Mouse (Mus musculus) brain, embryonic 18.5 days (tissue): Measurements from ENCODE around the gene Shisa5.

Source experiments
- DNase-seq: peaks from one replicate; pipeline ENCODE4 v3.0.0-alpha.2; 2012; ENCODE audit warnings: low read depth, low spot score

The Shisa5 gene

DNA sequence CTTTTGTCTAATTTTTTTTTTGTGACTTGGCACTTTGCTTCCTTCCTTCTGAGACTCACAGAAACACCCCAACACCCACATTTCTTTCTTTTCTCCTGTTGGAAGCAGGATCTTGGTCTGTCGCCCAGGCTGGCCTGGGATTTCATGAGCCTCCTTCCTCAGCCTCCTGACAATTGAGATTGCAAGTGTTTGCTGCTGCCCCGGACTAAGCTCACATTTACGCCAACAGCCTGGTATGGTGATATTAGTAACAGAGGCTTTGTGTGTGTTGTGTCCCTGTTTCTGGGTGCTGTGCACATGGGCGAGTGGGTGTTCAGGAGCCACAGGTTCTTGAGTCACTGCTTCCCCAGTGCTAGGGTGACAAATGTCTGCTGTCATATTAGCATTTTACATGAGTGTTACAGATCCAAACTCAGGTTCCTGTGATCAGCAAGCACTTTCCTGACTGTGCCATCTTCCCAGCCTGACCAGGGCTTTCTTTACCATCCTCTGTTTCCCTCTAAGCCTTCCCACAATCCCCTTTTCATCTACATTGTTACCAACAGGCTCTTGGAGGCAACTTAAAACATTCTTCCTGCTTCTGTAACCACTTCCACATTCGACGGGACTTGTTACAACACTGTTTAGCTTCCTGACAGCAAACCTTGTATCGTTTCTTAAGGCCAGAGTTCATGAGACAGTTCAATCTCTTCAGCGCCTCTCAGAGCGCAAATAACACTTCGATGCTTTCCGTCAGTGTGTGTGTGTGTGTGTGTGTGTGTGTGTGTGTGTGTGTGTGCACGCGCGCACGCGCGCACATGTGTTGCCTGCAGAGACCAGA, 15.3 kb upstream of the Shisa5 start:
- no peak for DNase-seq

GRCm38 (mm10) chr9:109027521-109027920, 10.8 kb upstream of the Shisa5 start:
- no peak for DNase-seq

- no peak for DNase-seq
These were observed 9.9 kb upstream of the Shisa5 start for GRCm38 (mm10) chr9:109028421-109028820.

DNA sequence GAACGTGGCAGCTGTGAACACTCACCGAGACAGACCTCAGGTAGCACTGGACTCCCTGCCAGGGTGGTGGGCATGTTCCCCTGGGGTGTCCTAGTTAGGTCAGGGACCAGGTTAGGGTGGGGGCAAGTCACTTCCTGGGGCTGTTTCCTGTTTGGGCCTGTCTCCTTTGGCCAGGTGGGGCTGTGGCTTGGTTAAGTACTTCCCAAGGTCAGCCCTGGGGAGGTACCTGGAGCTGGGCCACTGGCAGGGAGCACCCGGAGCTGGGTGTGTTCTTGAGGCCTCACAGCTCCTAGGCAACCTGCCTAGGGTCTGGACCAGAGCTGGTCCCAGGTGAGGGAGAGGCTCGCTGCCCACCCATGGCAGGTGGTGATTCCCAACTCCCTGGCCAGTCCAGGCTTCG, 9.4 kb upstream of the Shisa5 start:
- no peak for DNase-seq

GRCm38 (mm10) chr9:109030312-109030711, 8.1 kb upstream of the Shisa5 start:
- DNase-seq = no peak

- DNase-seq = no peak
These were observed 7.4 kb upstream of the Shisa5 start for GRCm38 (mm10) chr9:109031001-109031400.

- no peak for DNase-seq
These were observed 6.7 kb upstream of the Shisa5 start for GRCm38 (mm10) chr9:109031686-109032085.

DNA sequence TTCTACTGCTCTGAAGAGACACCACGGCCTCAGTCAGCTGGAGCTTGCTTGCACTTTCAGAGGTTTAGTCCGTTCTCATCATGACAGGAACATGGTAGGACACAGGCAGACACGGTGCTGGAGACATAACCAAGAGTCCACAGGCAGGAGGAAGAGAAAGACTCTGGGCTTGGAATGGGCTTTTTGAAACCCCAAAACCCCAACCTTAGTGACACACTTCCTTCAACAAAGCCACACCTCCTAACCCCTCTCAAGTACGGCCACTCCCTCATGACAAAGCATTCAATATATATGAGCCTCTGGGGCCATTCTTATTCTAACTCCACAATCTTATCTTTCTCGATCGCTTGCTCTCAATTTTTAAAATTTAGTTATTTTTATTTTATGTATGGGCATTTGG, 5.9 kb upstream of the Shisa5 start:
- DNase-seq = no peak

- no peak for DNase-seq
These were observed 568 bp downstream of the Shisa5 start for GRCm38 (mm10) chr9:109038901-109039364.

DNA sequence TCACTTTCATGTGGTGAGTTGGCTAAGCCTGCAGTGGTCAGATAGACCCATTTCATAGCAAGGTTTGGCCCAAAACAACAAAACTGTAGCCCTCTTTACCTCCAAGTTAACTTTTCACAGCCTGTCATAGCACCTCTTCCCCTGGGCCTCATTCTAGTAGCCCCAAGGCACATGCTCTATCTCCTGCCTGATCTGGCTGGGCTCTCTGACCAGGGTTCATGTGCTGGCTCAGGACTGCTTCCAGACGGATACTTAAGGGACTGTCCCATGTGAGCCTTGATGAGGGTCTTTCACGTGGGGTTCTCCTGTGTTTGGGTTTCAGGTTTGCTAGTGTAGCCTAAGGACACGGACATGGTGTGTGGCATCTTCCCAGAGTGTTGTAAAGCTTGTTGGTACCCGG, 1.3 kb downstream of the Shisa5 start:
- no peak for DNase-seq

GRCm38 (mm10) chr9:109040216-109040615, 1.9 kb downstream of the Shisa5 start:
- DNase-seq = no peak

DNA sequence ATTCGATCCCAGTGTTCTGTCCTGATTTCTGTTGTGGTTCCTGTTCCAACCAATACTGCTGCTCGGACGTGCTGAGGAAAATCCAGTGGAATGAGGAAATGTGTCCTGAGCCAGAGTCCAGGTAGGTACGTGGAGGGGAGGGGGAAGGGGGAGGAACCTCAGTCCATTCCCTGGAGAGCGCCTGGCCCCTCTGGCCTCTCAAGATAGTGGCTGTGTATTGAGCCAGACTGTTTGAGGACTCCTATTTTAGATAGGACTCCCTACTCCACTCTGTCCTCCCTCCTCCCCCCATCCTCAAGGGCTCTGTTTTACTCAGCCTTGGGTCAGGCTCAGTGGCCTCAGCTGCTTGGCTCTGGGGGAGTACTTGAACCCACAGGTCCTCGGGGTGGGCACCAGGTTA, 2.5 kb downstream of the Shisa5 start:
- DNase-seq = no peak

DNA sequence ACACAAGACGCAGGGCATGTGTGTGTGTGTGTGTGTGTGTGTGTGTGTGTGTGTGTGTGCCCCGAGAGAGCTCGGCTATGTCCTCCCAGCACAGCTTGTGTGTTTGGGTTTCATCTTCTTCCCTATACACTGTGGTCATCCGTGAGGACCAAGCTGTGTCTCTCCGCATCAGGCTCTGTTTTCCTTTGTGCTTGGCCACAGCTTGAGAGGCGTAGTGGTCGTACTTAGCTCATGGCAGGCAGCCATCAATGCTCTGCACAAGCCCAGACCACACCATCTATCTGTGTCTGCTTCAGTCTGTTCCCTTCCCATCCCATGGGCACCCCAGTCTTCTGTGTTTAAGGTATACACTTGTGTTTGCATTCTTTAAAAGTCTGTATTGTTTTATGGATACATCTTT, 3.0 kb downstream of the Shisa5 start:
- DNase-seq = no peak

DNA sequence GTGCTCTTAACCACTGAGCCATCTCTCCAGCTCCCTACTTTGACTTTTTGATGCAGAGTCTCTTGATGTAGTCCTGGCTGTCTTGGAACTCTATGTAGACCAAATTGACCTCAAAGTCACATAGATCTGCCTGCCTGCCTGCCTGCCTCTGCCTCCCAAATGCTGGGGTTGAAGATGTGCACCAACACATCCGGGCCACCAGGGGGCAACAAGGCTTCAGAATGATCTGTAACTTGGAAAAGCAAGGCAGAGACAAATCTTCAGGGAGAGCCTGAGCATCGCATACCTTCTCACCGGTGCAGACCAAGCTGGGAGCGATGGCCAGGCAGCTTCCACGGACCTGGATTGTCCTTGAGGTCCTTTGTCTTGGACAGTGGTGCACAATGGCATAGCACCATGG, 7.9 kb downstream of the Shisa5 start:
- DNase-seq = no peak

GRCm38 (mm10) chr9:109049316-109049715, 11.0 kb downstream of the Shisa5 start:
- no peak for DNase-seq

DNA sequence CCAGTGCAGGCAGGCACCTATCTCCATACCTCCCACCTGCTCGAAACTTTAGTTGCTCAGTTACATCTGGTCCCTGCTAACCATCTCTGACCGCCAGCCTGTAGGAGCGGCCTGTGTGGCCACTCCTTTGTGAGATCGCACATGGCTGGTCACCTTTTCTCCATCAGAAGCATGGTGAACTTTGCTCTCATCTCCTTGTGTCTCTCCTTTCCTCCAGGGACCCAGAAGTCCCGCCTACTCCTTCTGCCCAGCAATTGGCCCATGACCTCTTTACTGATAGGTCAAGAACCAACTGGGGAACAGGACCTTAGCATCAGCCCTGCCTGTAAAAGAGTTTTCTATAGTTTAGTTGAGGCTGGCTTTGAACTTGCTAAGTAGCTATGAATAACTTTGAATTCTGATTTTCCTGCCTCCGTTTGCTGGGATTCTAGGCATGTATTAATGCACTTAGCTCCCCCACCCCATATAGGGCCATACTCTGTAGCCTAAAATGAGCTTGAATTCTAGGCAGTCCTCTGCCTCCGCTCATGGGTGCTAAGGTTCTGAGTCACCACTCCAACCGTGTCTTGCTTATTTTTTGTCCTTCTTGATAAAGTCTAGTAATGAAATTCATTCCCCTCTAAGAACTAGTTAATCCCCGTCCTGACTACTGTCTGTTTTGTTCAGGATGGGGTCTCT, 11.8 kb downstream of the Shisa5 start:
- no peak for DNase-seq

DNA sequence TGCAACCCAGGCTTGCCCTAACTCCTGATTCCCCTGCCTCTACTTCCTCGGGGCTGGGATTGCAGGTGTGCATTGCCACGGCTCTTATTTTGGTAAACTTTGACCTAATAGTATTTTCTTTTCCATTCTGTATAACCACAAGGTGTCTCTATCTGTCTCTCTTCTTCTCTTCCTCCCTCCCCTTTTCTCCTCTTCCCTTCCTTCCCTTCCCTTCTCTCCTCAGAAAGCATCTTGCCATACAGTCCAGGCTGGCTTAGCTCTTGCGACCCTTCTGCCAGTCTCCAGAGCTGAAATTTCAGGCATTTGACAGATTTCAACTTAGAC, 12.3 kb downstream of the Shisa5 start:
- DNase-seq = no peak

GRCm38 (mm10) chr9:109051011-109051501, 12.7 kb downstream of the Shisa5 start:
- DNase-seq = no peak

GRCm38 (mm10) chr9:109051651-109052489, 13.5 kb downstream of the Shisa5 start:
- no peak for DNase-seq

DNA sequence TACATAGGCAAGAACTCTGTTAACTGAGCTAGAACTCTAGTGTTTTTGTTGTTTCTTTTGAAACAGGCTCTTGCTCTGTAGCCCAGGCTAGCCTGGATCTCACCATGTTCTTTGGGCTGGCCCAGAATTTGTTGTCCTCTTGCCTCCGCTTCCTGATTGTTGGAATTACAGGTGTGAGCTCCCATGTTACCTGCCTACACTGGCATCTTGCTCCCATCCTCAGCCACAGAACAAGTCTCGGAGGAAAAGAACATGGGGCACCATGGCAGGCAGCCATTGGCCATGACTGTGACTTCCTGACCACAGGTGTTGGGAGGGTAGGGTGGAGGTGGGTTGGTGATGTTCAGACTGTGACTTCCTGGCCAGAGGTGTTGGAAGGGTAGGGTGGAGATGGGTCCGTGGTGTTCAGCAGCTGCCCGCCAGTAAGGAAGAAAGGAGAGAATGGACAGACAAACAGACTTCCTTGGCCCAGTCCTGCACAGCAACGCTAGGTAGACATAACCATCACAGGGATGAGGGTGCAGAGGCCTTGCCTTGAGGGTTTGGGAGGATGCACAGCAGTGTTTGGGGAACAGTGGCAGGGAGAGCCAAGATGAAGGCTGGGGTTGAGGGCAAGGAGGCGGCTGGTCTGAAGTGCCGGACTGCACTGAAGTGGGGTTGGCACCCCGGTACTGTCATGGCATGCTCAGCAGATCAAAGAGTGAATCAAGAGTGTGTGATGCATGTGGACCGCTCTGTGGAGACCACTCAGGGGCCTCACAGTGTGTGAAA, 14.3 kb downstream of the Shisa5 start:
- DNase-seq = no peak

DNA sequence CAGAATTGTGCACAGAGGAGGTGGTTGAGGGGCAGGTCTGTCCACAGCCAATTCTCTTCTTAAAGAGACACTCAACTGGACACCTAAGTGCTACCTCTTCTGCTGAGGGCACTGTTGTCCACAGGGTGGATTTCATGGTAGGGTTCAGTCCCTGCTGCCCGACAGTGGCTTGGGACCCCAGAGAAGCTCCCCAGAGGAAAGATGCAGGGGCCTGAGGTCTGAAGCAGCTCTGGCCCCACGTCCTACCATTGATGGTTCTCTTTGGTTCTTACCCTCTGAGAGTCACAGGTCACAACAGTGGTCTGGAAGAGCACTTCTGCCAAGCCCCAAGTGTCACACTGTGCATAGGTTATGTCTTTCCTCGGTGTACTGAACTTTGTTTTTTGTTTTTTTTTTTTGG, 15.0 kb downstream of the Shisa5 start:
- DNase-seq = no peak
